Mouse (Mus musculus) embryonic facial prominence, embryonic 11.5 days (tissue): ENCODE data around the gene Sfpq. TPM values are rescaled to one million over a fixed set of nuclear protein-coding genes. Genes with fewer than 3 reads are reported as not detected.
A peak's percentile ranks its signal among the peaks of the same experiment; 100 is the strongest.
"Not testable (repeated sequence)": the region's sequence is repeated elsewhere in the genome, so short reads cannot be mapped to it uniquely, and the experiment has no call there.

Source experiments
- ATAC-seq: fragments of 200-750 bp; cut with Nextera tagmentation; replicated peaks from 2 replicates; pipeline ENCODE4 v1.8.0; 2017; ENCODE audit warnings: low read depth; ENCODE audit not compliant: insufficient number of reproducible peaks, low FRiP score, low TSS enrichment
- DNase-seq: peaks from one replicate; pipeline ENCODE4 v3.0.0-alpha.2; 2015; ENCODE audit warnings: low spot score
- H3K27ac ChIP-seq: fragments of 300-500 bp; sonication (generic); replicated peaks from 2 replicates; pipeline ENCODE4 v1.5.1; 2014; ENCODE audit warnings: mild to moderate bottlenecking, low read depth, low read length, control low read depth
- H3K27me3 ChIP-seq: fragments of 300-500 bp; sonication (generic); 2 replicates; pipeline ENCODE4 v1.6.1; 2014; ENCODE audit warnings: mild to moderate bottlenecking, low read length, moderate library complexity, mixed read lengths; ENCODE audit not compliant: control insufficient read depth, insufficient read depth
- H3K36me3 ChIP-seq: fragments of 300-500 bp; sonication (generic); replicated peaks from 2 replicates; pipeline ENCODE4 v1.6.1; 2014; ENCODE audit warnings: low read depth, mild to moderate bottlenecking, low read length, moderate library complexity, mixed read lengths; ENCODE audit not compliant: control insufficient read depth, insufficient read depth
- H3K4me1 ChIP-seq: fragments of 300-500 bp; sonication (generic); 2 replicates; pipeline ENCODE4 v1.6.1; 2014; ENCODE audit warnings: low read length, mixed read lengths; ENCODE audit not compliant: control insufficient read depth, insufficient read depth
- H3K4me2 ChIP-seq: fragments of 300-500 bp; sonication (generic); 2 replicates; pipeline ENCODE4 v1.6.1; 2014; ENCODE audit warnings: low read depth, mild to moderate bottlenecking, control low read depth, low read length, moderate library complexity
- H3K4me3 ChIP-seq: fragments of 300-500 bp; sonication (generic); 2 replicates; pipeline ENCODE4 v1.5.1; 2014; ENCODE audit warnings: low read depth, low read length, control low read depth
- H3K9ac ChIP-seq: fragments of 300-500 bp; sonication (generic); replicated peaks from 2 replicates; pipeline ENCODE4 v1.6.1; 2014; ENCODE audit warnings: mild to moderate bottlenecking, control low read depth, low read length
- H3K9me3 ChIP-seq: fragments of 300-500 bp; sonication (generic); replicated peaks from 2 replicates; pipeline ENCODE4 v1.6.1; 2016; ENCODE audit warnings: mild to moderate bottlenecking, low read length, inconsistent platforms, mixed read lengths; ENCODE audit not compliant: control insufficient read depth
- WGBS: fragments of 180-500 bp; shearing (Covaris S2); extraction: QIAGEN DNeasy Blood & Tissue Kit; methylation state at CpG from one replicate; pipeline ENCODE4 v1.1.7; 2014; 5-methylcytosine and 5-hydroxymethylcytosine counted together
- polyA plus RNA-seq: library from polyadenylated mRNA; unstranded; fragments of >200 nt; fragmentation: Nextera tagmentation; extraction: Ambion mirVana; gene quantifications from 2 replicates; pipeline ENCODE4 v1.2.1, GENCODE M21; 2014

The Sfpq gene
- polyA plus RNA-seq, 1 experiment from 2014 or later = 194 TPM

- H3K36me3 ChIP-seq = no peaks in the 10 kb centered on the region
- no peaks in the 10 kb centered on the region for H3K9me3 ChIP-seq
- ATAC-seq (no peak), DNase-seq (no peak)
- no peak overlapping the region for H3K4me3 ChIP-seq
- H3K27me3 ChIP-seq = no peaks in the 10 kb centered on the region
- H3K27ac ChIP-seq = no peak overlapping the region
- H3K4me1 ChIP-seq = no peaks in the 10 kb centered on the region
- no peak overlapping the region for H3K9ac ChIP-seq
- WGBS = 64% methylated on average over 5 of the region's 5 CpGs
- no peak overlapping the region for H3K4me2 ChIP-seq
These were observed 28.8 kb upstream of the Sfpq start for GRCm38 (mm10) chr4:126992356-126992755.

DNA sequence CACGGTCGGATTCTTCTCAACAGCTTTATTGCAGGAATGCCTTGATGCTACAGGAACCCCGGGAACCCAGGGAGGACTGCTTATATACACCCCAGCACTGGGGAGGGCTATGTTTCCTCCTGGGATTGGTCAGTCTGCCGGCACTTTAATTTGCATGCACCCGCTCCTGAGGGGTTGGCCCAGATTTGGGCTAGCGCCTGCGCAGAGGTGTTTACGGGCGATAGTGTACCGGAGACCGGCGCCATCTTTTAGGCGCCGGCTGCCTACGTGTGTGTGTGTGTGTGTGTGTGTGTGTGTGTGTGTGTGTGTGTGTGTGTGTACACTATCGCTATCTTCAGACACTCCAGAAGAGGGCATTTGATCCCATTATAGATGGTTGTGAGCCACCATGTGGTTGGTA is 21.8 kb upstream of the Sfpq start:
- not testable (repeated sequence) for H3K4me1 ChIP-seq, H3K4me3 ChIP-seq, H3K27ac ChIP-seq, DNase-seq, H3K9ac ChIP-seq, H3K27me3 ChIP-seq, H3K9me3 ChIP-seq, ATAC-seq, H3K36me3 ChIP-seq, H3K4me2 ChIP-seq
- 98% methylated on average over 16 of the region's 16 CpGs for WGBS

GRCm38 (mm10) chr4:127000601-127001105 is 20.5 kb upstream of the Sfpq start:
- Histone ChIP-seq H3K9ac (no peak overlapping the region), H3K4me2 (no peak overlapping the region), H3K27ac (no peak overlapping the region), H3K9me3 (no peaks in the 10 kb centered on the region), H3K4me1 (no peaks in the 10 kb centered on the region), H3K36me3 (no peaks in the 10 kb centered on the region), H3K27me3 (no peaks in the 10 kb centered on the region), H3K4me3 (no peak overlapping the region)
- ATAC-seq = no peak
- no peak for DNase-seq
- 43% methylated on average over 8 of the region's 8 CpGs for WGBS

- Histone ChIP-seq H3K27me3 (no peaks in the 10 kb centered on the region), H3K4me1 (no peaks in the 10 kb centered on the region), H3K4me2 (no peak overlapping the region), H3K36me3 (no peaks in the 10 kb centered on the region), H3K9me3 (no peaks in the 10 kb centered on the region), H3K4me3 (no peak overlapping the region), H3K9ac (no peak overlapping the region), H3K27ac (no peak overlapping the region)
- DNase-seq = no peak
- ATAC-seq = no peak
- WGBS = 65% methylated on average over 3 of the region's 3 CpGs
These were observed 16.7 kb upstream of the Sfpq start for GRCm38 (mm10) chr4:127004384-127004783.

DNA sequence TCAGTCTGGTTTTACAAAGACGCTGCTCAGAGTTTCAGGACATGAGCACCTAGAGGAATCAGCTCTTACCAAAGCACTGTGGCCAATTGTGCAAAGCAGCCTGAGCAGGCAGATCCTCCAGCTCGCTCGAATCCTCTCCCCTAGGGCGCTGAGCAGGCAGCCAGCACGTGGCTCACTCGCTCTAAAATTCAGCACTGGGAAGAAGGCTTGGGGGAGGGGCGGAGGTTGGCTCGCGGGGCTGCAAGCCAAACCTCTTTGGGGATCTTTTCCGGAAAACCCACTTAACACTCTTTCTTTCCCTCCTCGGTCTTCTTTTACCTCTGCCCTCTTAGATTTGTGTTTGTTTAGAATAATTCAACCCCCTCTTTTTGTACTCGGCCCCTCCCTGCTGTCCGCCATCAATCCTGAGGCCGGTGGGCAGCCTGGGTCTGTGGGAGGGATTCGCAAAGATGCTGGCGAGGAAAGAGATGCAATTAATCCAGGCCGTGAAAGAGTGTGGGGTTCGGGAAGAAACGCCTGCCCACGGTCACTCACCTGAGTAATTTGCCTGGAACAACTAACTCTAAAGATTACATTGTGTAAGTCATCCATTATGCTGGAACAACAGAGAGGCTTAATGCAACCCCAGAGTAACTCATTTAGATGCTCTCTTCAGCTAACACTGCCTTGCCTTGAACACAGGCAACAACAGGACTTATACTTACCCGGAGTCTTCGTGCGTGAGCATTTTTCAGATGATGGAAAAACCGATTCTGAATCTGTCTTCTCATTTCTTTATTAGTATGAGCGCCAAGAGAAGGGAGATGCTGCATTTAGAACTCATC is 15.8 kb upstream of the Sfpq start:
- ATAC-seq (0 out of 2 replicates have a peak, but pooled peaks have one; percentile 23), DNase-seq (peak; percentile 85)
- Histone ChIP-seq H3K4me2 (peak overlapping the region; percentile 47), H3K4me3 (peak overlapping the region; percentile 32), H3K4me1 (no peaks in the 10 kb centered on the region), H3K9me3 (no peaks in the 10 kb centered on the region), H3K36me3 (no peaks in the 10 kb centered on the region), H3K27ac (no peak overlapping the region), H3K27me3 (no peaks in the 10 kb centered on the region), H3K9ac (peak overlapping the region; percentile 60)
- WGBS = 17% methylated on average over 25 of the region's 25 CpGs

DNA sequence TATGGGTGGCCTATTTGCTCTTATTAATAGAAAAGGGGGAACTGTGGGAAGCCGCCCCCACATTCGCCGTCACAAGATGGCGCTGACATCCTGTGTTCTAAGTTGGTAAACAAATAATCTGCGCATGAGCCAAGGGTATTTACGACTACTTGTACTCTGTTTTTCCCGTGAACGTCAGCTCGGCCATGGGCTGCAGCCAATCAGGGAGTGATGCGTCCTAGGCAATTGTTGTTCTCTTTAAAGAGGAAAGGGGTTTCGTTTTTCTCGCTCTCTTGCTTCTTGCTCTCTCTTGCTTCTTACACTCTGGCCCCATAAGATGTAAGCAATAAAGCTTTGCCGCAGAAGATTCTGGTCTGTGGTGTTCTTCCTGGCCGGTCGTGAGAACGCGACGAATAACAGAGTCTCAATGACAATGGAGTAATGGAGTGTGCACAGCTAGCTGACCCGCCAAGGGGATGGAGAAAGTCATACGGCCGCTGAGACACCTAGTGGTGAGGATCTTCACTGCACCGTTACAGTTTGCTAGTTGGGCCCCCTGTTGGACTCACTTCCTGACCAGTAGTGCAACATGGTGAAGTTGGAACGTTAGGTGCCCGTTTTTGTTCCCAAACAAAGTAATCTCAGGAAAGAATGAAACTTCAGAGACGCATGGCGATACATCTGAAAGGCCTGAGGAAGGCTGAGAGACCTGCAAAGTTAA is 5.7 kb upstream of the Sfpq start:
- not testable (repeated sequence) for H3K9me3 ChIP-seq, H3K4me3 ChIP-seq, H3K4me2 ChIP-seq, H3K9ac ChIP-seq, H3K36me3 ChIP-seq, H3K27me3 ChIP-seq, H3K27ac ChIP-seq, H3K4me1 ChIP-seq
- DNase-seq (peak; percentile 92), ATAC-seq (peak; percentile 67; the same call in 1 of the 2 replicates)
- WGBS = 13% methylated on average over 14 of the region's 26 CpGs

- ATAC-seq (no peak), DNase-seq (no peak)
- no peaks in the 10 kb centered on the region for H3K36me3 ChIP-seq
- H3K4me3 ChIP-seq = no peak overlapping the region
- H3K4me1 ChIP-seq = no peaks in the 10 kb centered on the region
- 86% methylated on average over 4 of the region's 4 CpGs for WGBS
- no peak overlapping the region for H3K27ac ChIP-seq
- H3K4me2 ChIP-seq = no peak overlapping the region
- H3K9ac ChIP-seq = no peak overlapping the region
- no peaks in the 10 kb centered on the region for H3K9me3 ChIP-seq
- H3K27me3 ChIP-seq = no peaks in the 10 kb centered on the region
These were observed 4.8 kb upstream of the Sfpq start for GRCm38 (mm10) chr4:127016366-127016765.
